Mouse (Mus musculus): ENCODE data around the gene March5. TPM values are rescaled to one million over a fixed set of nuclear protein-coding genes. Genes with fewer than 3 reads are reported as not detected.
"Not testable (repeated sequence)": the region's sequence is repeated elsewhere in the genome, so short reads cannot be mapped to it uniquely, and the experiment has no call there.

Gene March5
- polyA plus RNA-seq, 1 experiment from 2014 or later: 89.6 TPM

GRCm38 (mm10) chr19:37205155-37205554 lies 2.2 kb upstream of the March5 start:
- not testable (repeated sequence) for ATAC-seq (replicated peaks; ENCODE audit: insufficient number of reproducible peaks, low FRiP score, low TSS enrichment); H3K27me3 ChIP-seq (ENCODE audit: control insufficient read depth, insufficient read depth, low read length); H3K9ac ChIP-seq (ENCODE audit: low read depth, low read length); H3K4me3 ChIP-seq (ENCODE audit: low read depth, low read length); H3K4me2 ChIP-seq; H3K9me3 ChIP-seq (replicated peaks; ENCODE audit: control insufficient read depth, low read length); H3K36me3 ChIP-seq (ENCODE audit: control insufficient read depth, insufficient read depth, low read length); H3K27ac ChIP-seq (ENCODE audit: low read depth, low read length)
- H3K4me1 ChIP-seq (ENCODE audit: control insufficient read depth, insufficient read depth, low read length): peaks cover 12% of the 10 kb centered on the region

GRCm38 (mm10) chr19:37206641-37207302 lies 571 bp upstream of the March5 start:
- peak; percentile 75 for ATAC-seq (replicated peaks; ENCODE audit: insufficient number of reproducible peaks, low FRiP score, low TSS enrichment)
- under 1% methylated on average over 45 of the region's 47 CpGs for WGBS (ENCODE audit: insufficient replicate concordance)

GRCm38 (mm10) chr19:37208176-37208755 lies 923 bp downstream of the March5 start, which contains the start of gene Cpeb3:
TSS of gene Cpeb3 (minus strand) at chr19:37208601.
- WGBS (ENCODE audit: insufficient replicate concordance): 2% methylated on average over 15 of the region's 15 CpGs
- peaks cover 12% of the 10 kb centered on the region for H3K4me1 ChIP-seq (ENCODE audit: control insufficient read depth, insufficient read depth, low read length)
- H3K9ac ChIP-seq (ENCODE audit: low read depth, low read length): peak within 1 kb of the TSS; percentile 99
- no peaks in the 10 kb centered on the region for H3K27me3 ChIP-seq (ENCODE audit: control insufficient read depth, insufficient read depth, low read length)
- H3K9me3 ChIP-seq (replicated peaks; ENCODE audit: control insufficient read depth, low read length): no peaks in the 10 kb centered on the region
- H3K27ac ChIP-seq (ENCODE audit: low read depth, low read length): peak within 1 kb of the TSS; percentile 94
- peak within 1 kb of the TSS; percentile 87 for H3K4me2 ChIP-seq
- ATAC-seq (replicated peaks; ENCODE audit: insufficient number of reproducible peaks, low FRiP score, low TSS enrichment): no peak
- H3K4me3 ChIP-seq (ENCODE audit: low read depth, low read length): peak within 1 kb of the TSS; percentile 99
- H3K36me3 ChIP-seq (ENCODE audit: control insufficient read depth, insufficient read depth, low read length): peaks cover 8% of the 10 kb centered on the region; the same call in 1 of the 2 replicates

More at GRCm38 (mm10) chr19:37206641-37207302, 571 bp upstream of the March5 start:
- Histone ChIP-seq H3K9me3 (replicated peaks; ENCODE audit: control insufficient read depth, low read length) (no peaks in the 10 kb centered on the region), H3K9ac (ENCODE audit: low read depth, low read length) (peak overlapping the region; percentile 99), H3K27me3 (ENCODE audit: control insufficient read depth, insufficient read depth, low read length) (no peaks in the 10 kb centered on the region), H3K36me3 (ENCODE audit: control insufficient read depth, insufficient read depth, low read length) (peaks cover 3% of the 10 kb centered on the region; the same call in 1 of the 2 replicates), H3K4me1 (ENCODE audit: control insufficient read depth, insufficient read depth, low read length) (peaks cover 12% of the 10 kb centered on the region), H3K4me3 (ENCODE audit: low read depth, low read length) (peak overlapping the region; percentile 99), H3K4me2 (peak overlapping the region; percentile 87), H3K27ac (ENCODE audit: low read depth, low read length) (peak overlapping the region; percentile 94)

- no peak overlapping the region for H3K27ac ChIP-seq (ENCODE audit: low read depth, low read length)
- peak overlapping the region; percentile 99 for H3K9ac ChIP-seq (ENCODE audit: low read depth, low read length)
- H3K9me3 ChIP-seq (replicated peaks; ENCODE audit: control insufficient read depth, low read length): no peaks in the 10 kb centered on the region
- peaks cover 8% of the 10 kb centered on the region; the same call in 1 of the 2 replicates for H3K36me3 ChIP-seq (ENCODE audit: control insufficient read depth, insufficient read depth, low read length)
- H3K4me1 ChIP-seq (ENCODE audit: control insufficient read depth, insufficient read depth, low read length): peaks cover 12% of the 10 kb centered on the region
- peak overlapping the region; percentile 87 for H3K4me2 ChIP-seq
- no peaks in the 10 kb centered on the region for H3K27me3 ChIP-seq (ENCODE audit: control insufficient read depth, insufficient read depth, low read length)
- peak overlapping the region; percentile 99 for H3K4me3 ChIP-seq (ENCODE audit: low read depth, low read length)
- ATAC-seq (replicated peaks; ENCODE audit: insufficient number of reproducible peaks, low FRiP score, low TSS enrichment): no peak
- 86% methylated on average over 7 of the region's 7 CpGs for WGBS (ENCODE audit: insufficient replicate concordance)
These were observed 1.6 kb downstream of the March5 start for GRCm38 (mm10) chr19:37208986-37209385.

- H3K4me1 ChIP-seq (ENCODE audit: control insufficient read depth, insufficient read depth, low read length): peaks cover 12% of the 10 kb centered on the region
- H3K36me3 ChIP-seq (ENCODE audit: control insufficient read depth, insufficient read depth, low read length): peaks cover 8% of the 10 kb centered on the region; the same call in 1 of the 2 replicates
- 81% methylated on average over 8 of the region's 8 CpGs for WGBS (ENCODE audit: insufficient replicate concordance)
- no peaks in the 10 kb centered on the region for H3K27me3 ChIP-seq (ENCODE audit: control insufficient read depth, insufficient read depth, low read length)
- H3K4me3 ChIP-seq (ENCODE audit: low read depth, low read length): peak overlapping the region; percentile 99
- H3K9ac ChIP-seq (ENCODE audit: low read depth, low read length): no peak overlapping the region
- no peak overlapping the region for H3K27ac ChIP-seq (ENCODE audit: low read depth, low read length)
- peak overlapping the region; percentile 87 for H3K4me2 ChIP-seq
- no peaks in the 10 kb centered on the region for H3K9me3 ChIP-seq (replicated peaks; ENCODE audit: control insufficient read depth, low read length)
- no peak for ATAC-seq (replicated peaks; ENCODE audit: insufficient number of reproducible peaks, low FRiP score, low TSS enrichment)
These were observed 2.3 kb downstream of the March5 start for GRCm38 (mm10) chr19:37209467-37210128.

- Histone ChIP-seq H3K36me3 (ENCODE audit: control insufficient read depth, insufficient read depth, low read length) (peaks cover 9% of the 10 kb centered on the region), H3K9me3 (replicated peaks; ENCODE audit: control insufficient read depth, low read length) (no peaks in the 10 kb centered on the region), H3K9ac (ENCODE audit: low read depth, low read length) (no peak overlapping the region), H3K4me2 (no peak overlapping the region), H3K4me1 (ENCODE audit: control insufficient read depth, insufficient read depth, low read length) (peaks cover 17% of the 10 kb centered on the region), H3K27me3 (ENCODE audit: control insufficient read depth, insufficient read depth, low read length) (no peaks in the 10 kb centered on the region), H3K4me3 (ENCODE audit: low read depth, low read length) (no peak overlapping the region), H3K27ac (ENCODE audit: low read depth, low read length) (no peak overlapping the region)
- ATAC-seq (replicated peaks; ENCODE audit: insufficient number of reproducible peaks, low FRiP score, low TSS enrichment): no peak
- WGBS (ENCODE audit: insufficient replicate concordance): 92% methylated on average over 4 of the region's 4 CpGs
These were observed 3.1 kb downstream of the March5 start for GRCm38 (mm10) chr19:37210457-37210856.

- Histone ChIP-seq H3K36me3 (ENCODE audit: control insufficient read depth, insufficient read depth, low read length) (peaks cover 12% of the 10 kb centered on the region), H3K4me2 (no peak overlapping the region), H3K9ac (ENCODE audit: low read depth, low read length) (no peak overlapping the region), H3K9me3 (replicated peaks; ENCODE audit: control insufficient read depth, low read length) (no peaks in the 10 kb centered on the region), H3K27ac (ENCODE audit: low read depth, low read length) (no peak overlapping the region), H3K4me1 (ENCODE audit: control insufficient read depth, insufficient read depth, low read length) (peaks cover 17% of the 10 kb centered on the region), H3K27me3 (ENCODE audit: control insufficient read depth, insufficient read depth, low read length) (no peaks in the 10 kb centered on the region), H3K4me3 (ENCODE audit: low read depth, low read length) (no peak overlapping the region)
- ATAC-seq (replicated peaks; ENCODE audit: insufficient number of reproducible peaks, low FRiP score, low TSS enrichment): no peak
- 91% methylated on average over 3 of the region's 3 CpGs for WGBS (ENCODE audit: insufficient replicate concordance)
These were observed 4.1 kb downstream of the March5 start for GRCm38 (mm10) chr19:37211416-37211815.

GRCm38 (mm10) chr19:37214711-37215110 lies 7.4 kb downstream of the March5 start:
- Histone ChIP-seq H3K4me2 (no peak overlapping the region), H3K36me3 (ENCODE audit: control insufficient read depth, insufficient read depth, low read length) (peaks cover 16% of the 10 kb centered on the region), H3K9ac (ENCODE audit: low read depth, low read length) (no peak overlapping the region), H3K9me3 (replicated peaks; ENCODE audit: control insufficient read depth, low read length) (no peaks in the 10 kb centered on the region), H3K4me3 (ENCODE audit: low read depth, low read length) (no peak overlapping the region), H3K27ac (ENCODE audit: low read depth, low read length) (no peak overlapping the region), H3K4me1 (ENCODE audit: control insufficient read depth, insufficient read depth, low read length) (peaks cover 6% of the 10 kb centered on the region), H3K27me3 (ENCODE audit: control insufficient read depth, insufficient read depth, low read length) (no peaks in the 10 kb centered on the region)
- ATAC-seq (replicated peaks; ENCODE audit: insufficient number of reproducible peaks, low FRiP score, low TSS enrichment): no peak
- WGBS (ENCODE audit: insufficient replicate concordance): 34% methylated on average over 2 of the region's 2 CpGs

All from heart, embryonic 11.5 days (tissue).